Mouse (Mus musculus) hindbrain, embryonic 12.5 days (tissue): ENCODE data around the gene Mau2. TPM values are rescaled to one million over a fixed set of nuclear protein-coding genes. Genes with fewer than 3 reads are reported as not detected.

Experiments used
- polyA plus RNA-seq: library from polyadenylated mRNA; unstranded; fragments of >200 nt; fragmentation: Nextera tagmentation; extraction: Ambion mirVana; gene quantifications from 2 replicates; pipeline ENCODE4 v1.2.1, GENCODE M21; 2016

Gene Mau2
- polyA plus RNA-seq, 1 experiment from 2014 or later, result 73.5 TPM

Other genes starting within 250 kb of the Mau2 start
- gene Gmip, start 234.1 kb downstream of the Mau2 start, polyA plus RNA-seq, result 17.9 and 23.3 TPM in 2 replicates
- 0.57 and 0.70 TPM in 2 replicates for gene Lpar2, start 220.3 kb downstream of the Mau2 start, polyA plus RNA-seq
- 36.4 and 39.0 TPM in 2 replicates for gene Pbx4, start 210.2 kb downstream of the Mau2 start, polyA plus RNA-seq
- 1.2 and 1.5 TPM in 2 replicates for gene Cilp2, start 155.0 kb downstream of the Mau2 start, polyA plus RNA-seq
- gene Tssk6, start 140.6 kb downstream of the Mau2 start, polyA plus RNA-seq, result 4.1 and 4.7 TPM in 2 replicates
- 160 and 167 TPM in 2 replicates for gene Ndufa13, start 140.2 kb downstream of the Mau2 start, polyA plus RNA-seq
- gene Yjefn3, start 140.0 kb downstream of the Mau2 start, polyA plus RNA-seq, result 10.1 and 12.4 TPM in 2 replicates
- gene Gatad2a, start 46.4 kb downstream of the Mau2 start, polyA plus RNA-seq, result 53.1 and 54.8 TPM in 2 replicates
- gene Sugp1, start 79 bp upstream of the Mau2 start, polyA plus RNA-seq, result 53.7 and 56.0 TPM in 2 replicates
- gene Tm6sf2, start 30.2 kb upstream of the Mau2 start, polyA plus RNA-seq, result 1.0 and 2.2 TPM in 2 replicates
- gene Hapln4, start 40.7 kb upstream of the Mau2 start, polyA plus RNA-seq, result 0.34 and 0.81 TPM in 2 replicates
- 92.0 and 107 TPM in 2 replicates for gene Ncan, start 78.1 kb upstream of the Mau2 start, polyA plus RNA-seq
- 24.7 and 27.2 TPM in 2 replicates for gene Nr2c2ap, start 88.6 kb upstream of the Mau2 start, polyA plus RNA-seq
- gene Rfxank, start 96.4 kb upstream of the Mau2 start, polyA plus RNA-seq, result 17.0 and 21.0 TPM in 2 replicates
- gene Borcs8, start 96.8 kb upstream of the Mau2 start, polyA plus RNA-seq, result 38.2 and 42.1 TPM in 2 replicates
- gene Mef2b, start 97.0 kb upstream of the Mau2 start, polyA plus RNA-seq, result 0.32 and 0.70 TPM in 2 replicates
- 43.9 and 47.9 TPM in 2 replicates for gene Tmem161a, start 129.6 kb upstream of the Mau2 start, polyA plus RNA-seq
- 4.3 and 5.3 TPM in 2 replicates for gene Slc25a42, start 169.6 kb upstream of the Mau2 start, polyA plus RNA-seq
- gene Sugp2, start 191.5 kb upstream of the Mau2 start, polyA plus RNA-seq, result 72.0 and 75.8 TPM in 2 replicates
- gene Armc6, start 191.7 kb upstream of the Mau2 start, polyA plus RNA-seq, result 48.4 and 49.2 TPM in 2 replicates
- 80.7 and 81.1 TPM in 2 replicates for gene Homer3, start 240.1 kb upstream of the Mau2 start, polyA plus RNA-seq